15 mouse cellular contexts compared by ENCODE assay signal in genomic region chr12:52422729-52423128, GRCm38 (mm10).
"Had no signal": no experiment of that assay in that cellular context is flagged by ENCODE, and none has a peak within 500 bp of the region (broad histone marks: within the 10 kb centered on the region; RNA-seq: fewer than 3 reads in every experiment).

No protein-coding gene starts in this region.

- DNase-seq: gastrocnemius, adult 2 months; gastrocnemius, postnatal 10 days; gastrocnemius, postnatal 25 days; heart, adult 18-20 months; heart, postnatal 14 days; heart, postnatal 36 days; kidney, adult 11 months; kidney, adult 8-10 months; kidney, postnatal 10 days; kidney, postnatal 25 days; kidney, postnatal 4 days; liver; liver, embryonic 13.5 days had no signal

- ATAC-seq: hindbrain, embryonic 16.5 days; intestine, embryonic 16.5 days had no signal
